Mouse (Mus musculus) heart, adult 18-20 months (tissue): ENCODE measurements around the gene Map3k3. TPM values are rescaled to one million over a fixed set of nuclear protein-coding genes. Genes with fewer than 3 reads are reported as not detected.

ENCODE experiments used
- DNase-seq, 2 experiments: peaks; one replicate each; pipeline ENCODE4 v3.0.0; 2021 to 2022; ENCODE audit warnings: mixed read lengths in 1 of 2
- total RNA-seq, 2 experiments: library from RNA; stranded (reverse); gene quantifications; 2 replicates each; pipeline ENCODE4 v1.2.3; 2021

Gene Map3k3
- total RNA-seq, 2 experiments from 2014 or later = 35.0 to 37.3 TPM

GRCm38 (mm10) chr11:106158081-106158929 lies 73.9 kb downstream of the Map3k3 start:
- peak; percentile 16 to 29 for DNase-seq

GRCm38 (mm10) chr11:106158930-106159215 lies 74.5 kb downstream of the Map3k3 start:
- no peak for DNase-seq

- peak; percentile 49 to 62 for DNase-seq
These were observed 75.0 kb downstream of the Map3k3 start for GRCm38 (mm10) chr11:106159216-106159920.

GRCm38 (mm10) chr11:106159921-106160840 lies 75.8 kb downstream of the Map3k3 start:
- DNase-seq = peak; percentile 79 to 83

GRCm38 (mm10) chr11:106160841-106161721 lies 76.7 kb downstream of the Map3k3 start, which contains the start of the genes Gm10840 and Limd2:
Gene Gm10840, plus strand, starts transcription at chr11:106160850.
Gene Limd2, minus strand, starts transcription at chr11:106160860.
- DNase-seq = peak; percentile 20 to 55

GRCm38 (mm10) chr11:106162237-106162636 lies 77.8 kb downstream of the Map3k3 start:
- no peak for DNase-seq

GRCm38 (mm10) chr11:106163546-106163945 lies 79.1 kb downstream of the Map3k3 start:
- DNase-seq = peak; percentile 31 to 68

- no peak for DNase-seq
These were observed 80.3 kb downstream of the Map3k3 start for GRCm38 (mm10) chr11:106164601-106165180.

- no peak for DNase-seq
These were observed 83.0 kb downstream of the Map3k3 start for GRCm38 (mm10) chr11:106167435-106167834.

GRCm38 (mm10) chr11:106170807-106171206 lies 86.4 kb downstream of the Map3k3 start:
- DNase-seq = no peak

GRCm38 (mm10) chr11:106173228-106173627 lies 88.8 kb downstream of the Map3k3 start:
- no peak for DNase-seq

- peak; percentile 44 to 53 for DNase-seq
These were observed 90.0 kb downstream of the Map3k3 start for GRCm38 (mm10) chr11:106174372-106174771.

GRCm38 (mm10) chr11:106175081-106175480 lies 90.7 kb downstream of the Map3k3 start:
- peak in 1 of 2 experiments; percentile 29 for DNase-seq

GRCm38 (mm10) chr11:106176372-106176771 lies 92.0 kb downstream of the Map3k3 start:
- DNase-seq = no peak

- DNase-seq = no peak
These were observed 93.8 kb downstream of the Map3k3 start for GRCm38 (mm10) chr11:106178036-106178782.

- DNase-seq = no peak
These were observed 95.5 kb downstream of the Map3k3 start for GRCm38 (mm10) chr11:106179711-106180448.

- DNase-seq = no peak
These were observed 96.0 kb downstream of the Map3k3 start for GRCm38 (mm10) chr11:106180449-106180801.

GRCm38 (mm10) chr11:106187326-106187725 lies 102.9 kb downstream of the Map3k3 start:
- no peak for DNase-seq

- no peak for DNase-seq
These were observed 107.3 kb downstream of the Map3k3 start for GRCm38 (mm10) chr11:106191716-106192115.
